Mouse (Mus musculus) adrenal gland, adult 10 weeks (tissue): ENCODE results near the gene Ano8. TPM values are rescaled to one million over a fixed set of nuclear protein-coding genes. Genes with fewer than 3 reads are reported as not detected.

Experiments
- polyA plus RNA-seq: library from polyadenylated mRNA; stranded (reverse); fragments of 350-450 nt; fragmentation: Illumina TruSeq; extraction: RNeasy Lipid Tissue Mini Kit (QIAGEN cat#74804); gene quantifications from one replicate; pipeline ENCODE4 v1.2.3, GENCODE M21; 2014; ENCODE audit warnings: low read depth, low replicate concordance

Gene Ano8
- polyA plus RNA-seq = 1.0 TPM

GRCm38 (mm10) chr8:71485142-71486135 is at the start of gene Ano8:
Gene Ano8 (minus strand): TSS chr8:71485963.

DNA sequence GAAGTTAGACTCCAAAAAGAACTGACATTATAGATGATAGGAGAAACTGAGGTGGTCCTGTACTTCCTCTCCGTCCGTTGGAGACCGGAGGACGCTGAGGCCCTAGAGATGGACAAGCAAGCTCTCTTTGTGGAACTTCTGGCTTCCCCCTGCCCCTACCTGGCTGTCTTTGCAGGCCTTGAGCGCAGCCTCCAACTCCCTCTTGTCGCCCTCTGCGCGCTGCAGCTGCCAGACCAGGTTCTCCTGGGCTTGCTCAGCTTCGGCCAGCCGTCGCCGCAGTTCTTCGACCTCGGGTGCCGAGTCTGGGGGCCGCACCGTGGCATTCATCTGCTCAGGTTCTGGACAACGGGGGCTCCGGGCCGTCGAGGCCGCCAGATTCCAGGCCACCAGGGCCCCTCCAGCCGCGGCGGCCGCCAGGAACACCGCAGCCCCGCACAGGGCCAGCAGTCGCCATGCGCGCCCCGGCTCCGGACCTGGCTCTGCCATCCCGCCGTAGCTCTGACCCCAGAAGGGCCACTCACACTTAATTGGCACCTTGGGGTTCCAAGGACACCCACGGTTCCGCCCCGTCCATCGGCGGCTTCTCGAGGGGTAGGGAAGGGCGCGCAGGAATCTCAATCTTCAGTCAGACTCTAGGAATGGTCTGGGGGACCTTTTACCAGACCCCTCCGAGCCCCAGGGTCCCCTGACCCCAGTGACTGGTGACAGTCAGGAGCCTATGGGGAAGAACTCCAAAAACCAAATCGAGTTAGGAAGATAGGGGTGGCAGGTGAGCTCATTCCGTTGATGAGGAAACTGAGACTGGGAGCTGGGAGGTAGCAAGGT is 39.7 kb upstream of the Ano8 start, which contains the start of gene Ccdc194:
TSS of gene Ccdc194 (minus strand) at position 486 of the 825 bp plus-strand sequence.

GRCm38 (mm10) chr8:71511644-71512043 is 25.9 kb upstream of the Ano8 start, which contains the start of gene Plvap:
Gene Plvap (minus strand): TSS chr8:71511752.

DNA sequence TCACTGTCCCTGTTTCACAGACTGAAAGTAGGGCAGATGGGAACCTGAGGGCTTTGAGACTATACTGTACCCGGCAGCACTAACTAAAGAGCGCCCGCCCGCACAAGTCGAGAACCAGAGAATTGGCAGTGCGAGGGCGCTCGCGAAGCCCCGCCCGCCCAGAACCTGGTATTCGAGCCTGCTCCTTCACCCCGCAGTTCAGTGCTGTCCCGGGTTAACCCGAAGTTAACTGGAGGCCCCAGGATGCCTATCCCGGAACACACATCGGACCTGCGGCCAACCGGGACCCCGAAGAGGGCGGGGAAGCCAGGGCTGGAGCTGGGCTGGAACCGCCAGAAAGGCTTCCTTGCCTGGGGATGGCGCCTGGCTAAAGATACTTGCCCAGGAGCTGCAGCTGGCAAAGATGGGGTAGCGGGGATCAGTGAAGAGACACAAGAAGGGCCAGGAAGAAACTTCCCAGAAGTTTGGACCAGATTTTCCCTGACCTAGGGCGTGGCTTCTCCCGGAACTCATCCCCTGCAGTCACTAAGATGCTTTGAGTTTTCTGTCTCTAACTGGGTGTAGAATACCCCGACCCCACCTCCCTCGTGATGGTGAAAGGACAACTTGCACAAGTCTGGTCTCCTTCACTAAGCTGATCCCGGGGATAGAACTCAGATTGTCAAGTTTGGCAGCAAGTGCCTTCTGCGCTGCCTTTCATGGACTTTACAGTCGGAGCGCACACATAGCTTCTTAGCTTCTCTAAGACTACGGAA is 2.1 kb upstream of the Ano8 start, which contains the start of gene Gtpbp3:
TSS of gene Gtpbp3 (plus strand) at position 413 of the 755 bp plus-strand sequence.

GRCm38 (mm10) chr8:71468916-71469315 is 16.8 kb downstream of the Ano8 start, which contains the start of gene Dda1:
Gene Dda1 (plus strand): TSS chr8:71469199.

DNA sequence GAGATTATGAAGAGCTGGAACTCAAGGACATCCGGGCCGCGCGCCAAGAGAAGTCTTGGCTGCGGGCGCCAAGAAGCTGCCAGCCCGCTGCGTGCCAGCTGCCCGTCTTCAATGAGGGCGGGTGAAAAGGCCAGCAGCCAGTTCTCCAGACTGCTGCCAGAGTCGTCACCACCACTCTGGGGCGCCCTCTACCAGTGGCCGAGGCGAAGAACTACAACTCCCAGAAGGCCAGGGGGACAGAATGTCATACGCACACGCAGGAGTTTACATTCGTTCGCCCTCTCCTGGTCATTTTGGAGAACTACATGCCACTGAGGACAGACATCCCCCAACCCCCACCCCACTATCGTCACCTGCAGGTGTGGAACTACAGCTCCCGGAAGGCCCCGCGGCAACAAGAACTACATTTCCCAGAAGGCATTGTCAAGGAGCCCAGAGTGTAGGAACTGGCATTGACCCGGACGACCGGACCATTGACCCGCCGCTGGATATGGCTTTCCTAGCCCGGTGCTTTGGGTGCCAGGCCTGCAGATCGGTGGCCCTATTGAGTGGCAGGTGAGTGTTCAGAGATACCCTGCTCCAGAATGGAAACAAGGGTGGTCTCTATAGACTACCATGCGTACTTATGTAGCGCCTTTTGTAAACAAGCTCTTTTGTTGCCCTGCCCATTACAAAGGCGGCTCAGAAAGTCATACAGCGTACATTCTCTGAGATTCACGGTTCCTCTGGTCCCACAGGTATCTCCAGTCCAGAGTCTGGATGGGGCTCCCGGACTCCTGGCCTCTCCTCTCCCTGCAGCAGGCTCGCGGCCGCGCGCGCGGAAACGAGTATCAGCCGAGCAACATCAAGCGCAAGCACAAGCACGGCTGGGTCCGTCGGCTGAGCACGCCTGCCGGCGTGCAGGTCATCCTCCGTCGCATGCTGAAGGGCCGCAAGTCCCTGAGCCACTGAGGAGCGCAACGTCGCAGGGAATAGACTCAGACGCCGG is 21.0 kb downstream of the Ano8 start, which contains the start of gene Mrpl34:
TSS of gene Mrpl34 (plus strand) at position 447 of the 988 bp plus-strand sequence.

GRCm38 (mm10) chr8:71463188-71464033 is 22.4 kb downstream of the Ano8 start, which contains the start of gene Abhd8:
Gene Abhd8 (minus strand): TSS chr8:71463655.

Other genes starting within 250 kb of the Ano8 start
- gene Myo9b, start 213.2 kb downstream of the Ano8 start, polyA plus RNA-seq = 4.1 TPM
- 2.9 TPM for gene Haus8, start 213.0 kb downstream of the Ano8 start, polyA plus RNA-seq
- 1.8 TPM for gene Use1, start 119.1 kb downstream of the Ano8 start, polyA plus RNA-seq
- 1.9 TPM for gene Ocel1, start 114.7 kb downstream of the Ano8 start, polyA plus RNA-seq
- 3.4 TPM for gene Nr2f6, start 104.0 kb downstream of the Ano8 start, polyA plus RNA-seq
- 2.4 TPM for gene Ushbp1, start 90.2 kb downstream of the Ano8 start, polyA plus RNA-seq
- gene Babam1, start 89.1 kb downstream of the Ano8 start, polyA plus RNA-seq = 30.8 TPM
- gene Ankle1, start 80.0 kb downstream of the Ano8 start, polyA plus RNA-seq = 0.41 TPM
- gene Abhd8, start 22.3 kb downstream of the Ano8 start, polyA plus RNA-seq = 1.1 TPM
- gene Mrpl34, start 21.0 kb downstream of the Ano8 start, polyA plus RNA-seq = 10.8 TPM
- 3.4 TPM for gene Dda1, start 16.8 kb downstream of the Ano8 start, polyA plus RNA-seq
- gene Gtpbp3, start 2.1 kb upstream of the Ano8 start, polyA plus RNA-seq = 1.6 TPM
- 4.8 TPM for gene Plvap, start 25.8 kb upstream of the Ano8 start, polyA plus RNA-seq
- not detected for gene Ccdc194, start 39.7 kb upstream of the Ano8 start, polyA plus RNA-seq
- gene Bst2, start 51.5 kb upstream of the Ano8 start, polyA plus RNA-seq = 6.9 TPM
- gene Mvb12a, start 57.0 kb upstream of the Ano8 start, polyA plus RNA-seq = 0.70 TPM
- gene Tmem221, start 72.9 kb upstream of the Ano8 start, polyA plus RNA-seq = 3.8 TPM
- 0.35 TPM for gene Nxnl1, start 80.6 kb upstream of the Ano8 start, polyA plus RNA-seq
- gene Slc27a1, start 82.9 kb upstream of the Ano8 start, polyA plus RNA-seq = 14.2 TPM
- gene Pgls, start 106.2 kb upstream of the Ano8 start, polyA plus RNA-seq = 0.82 TPM
- not detected for gene Fam129c, start 111.7 kb upstream of the Ano8 start, polyA plus RNA-seq
- 54.8 TPM for gene Colgalt1, start 125.0 kb upstream of the Ano8 start, polyA plus RNA-seq
- 0.70 TPM for gene Unc13a, start 185.8 kb upstream of the Ano8 start, polyA plus RNA-seq
- gene Jak3, start 190.3 kb upstream of the Ano8 start, polyA plus RNA-seq = not detected
- not detected for gene Insl3, start 203.3 kb upstream of the Ano8 start, polyA plus RNA-seq
- gene B3gnt3, start 215.8 kb upstream of the Ano8 start, polyA plus RNA-seq = 9.2 TPM
- not detected for gene Fcho1, start 239.8 kb upstream of the Ano8 start, polyA plus RNA-seq